Mouse (Mus musculus): ENCODE results near the gene Phf21a. TPM values are rescaled to one million over a fixed set of nuclear protein-coding genes. Genes with fewer than 3 reads are reported as not detected.

Gene Phf21a
- total RNA-seq, 2 experiments from 2014 or later = 23.5 to 25.1 TPM

GRCm38 (mm10) chr2:92379783-92380494 lies 287.0 kb downstream of the Phf21a start:
- no peak for DNase-seq
- intact Hi-C loops (cut with DNase I) = loop anchor here (5.0 kb wide), 1 partner anchor 42 kb away; no protein-coding TSS in a partner anchor
- no peak overlapping the region for H3K4me3 ChIP-seq
- no peak for TF ChIP-seq CTCF (IDR thresholded peaks at IDR 0.05)
- H3K27ac ChIP-seq = no peak overlapping the region

DNA sequence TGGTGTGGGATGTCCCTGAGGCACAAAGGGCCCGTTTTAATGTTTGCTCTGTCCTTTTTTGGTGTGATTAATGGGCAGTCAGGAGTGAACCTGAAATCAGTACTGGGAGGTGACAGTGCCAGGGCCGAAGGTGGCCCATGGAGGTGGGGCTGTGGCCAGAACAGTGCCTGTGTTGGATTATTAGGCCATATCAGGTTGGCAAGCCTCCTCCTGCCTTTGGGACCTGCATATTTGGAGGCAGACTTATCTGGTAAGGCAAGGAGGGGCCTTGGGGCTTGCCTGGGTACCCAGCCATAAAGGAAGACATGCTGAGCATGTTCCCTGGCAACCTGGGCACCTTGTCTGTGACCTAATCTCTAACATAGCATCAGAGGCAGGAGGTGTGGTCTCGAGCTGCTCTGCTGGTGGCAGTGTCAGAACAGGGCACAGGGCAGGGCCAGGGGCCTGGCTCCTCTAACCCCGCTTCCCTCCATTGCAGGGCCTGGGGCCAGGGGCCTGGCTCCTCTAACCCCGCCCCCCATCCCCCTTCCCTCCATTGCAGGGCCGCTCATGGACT lies 287.7 kb downstream of the Phf21a start:
- intact Hi-C loops (cut with DNase I) = no loop called here
- Histone ChIP-seq H3K27ac (no peak overlapping the region), H3K4me3 (no peak overlapping the region)

DNA sequence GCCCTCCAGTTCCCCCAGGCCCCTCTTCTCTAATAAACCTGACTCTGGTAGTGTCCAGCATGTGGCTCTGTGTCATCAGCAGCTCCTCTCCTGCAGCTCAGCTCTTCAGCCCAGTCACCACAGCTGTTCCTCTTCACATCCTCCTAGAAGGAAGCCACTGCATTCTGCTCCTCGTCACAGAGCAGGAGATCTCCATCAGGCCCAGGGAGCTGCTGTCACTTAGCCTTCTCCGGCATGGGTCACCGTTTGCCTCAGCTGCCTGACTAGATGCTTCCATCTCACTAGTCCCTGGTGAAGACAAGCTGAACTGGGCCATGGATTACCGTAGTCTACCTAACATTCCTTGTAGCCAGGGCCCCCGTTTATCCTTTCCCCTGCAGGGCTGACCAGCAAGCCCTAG lies 288.2 kb downstream of the Phf21a start:
- H3K27ac ChIP-seq = no peak overlapping the region
- intact Hi-C loops (cut with DNase I) = no loop called here
- no peak for DNase-seq
- no peak for TF ChIP-seq CTCF (IDR thresholded peaks at IDR 0.05)
- H3K4me3 ChIP-seq = no peak overlapping the region

More for the DNA sequence above, 287.7 kb downstream of the Phf21a start:
- TF ChIP-seq CTCF (IDR thresholded peaks at IDR 0.05) = no peak
- DNase-seq = no peak

- intact Hi-C loops (cut with DNase I) = no loop called here
- DNase-seq = no peak
- TF ChIP-seq CTCF (IDR thresholded peaks at IDR 0.05) = no peak
- Histone ChIP-seq H3K4me3 (no peak within 1 kb of the TSS), H3K27ac (peak within 1 kb of the TSS; percentile 35; the same call in 1 of the 2 replicates)
Observed at GRCm38 (mm10) chr2:92381901-92382588, 289.1 kb downstream of the Phf21a start, which contains the start of gene 1700029I15Rik. Gene 1700029I15Rik (plus strand): TSS chr2:92382538.

DNA sequence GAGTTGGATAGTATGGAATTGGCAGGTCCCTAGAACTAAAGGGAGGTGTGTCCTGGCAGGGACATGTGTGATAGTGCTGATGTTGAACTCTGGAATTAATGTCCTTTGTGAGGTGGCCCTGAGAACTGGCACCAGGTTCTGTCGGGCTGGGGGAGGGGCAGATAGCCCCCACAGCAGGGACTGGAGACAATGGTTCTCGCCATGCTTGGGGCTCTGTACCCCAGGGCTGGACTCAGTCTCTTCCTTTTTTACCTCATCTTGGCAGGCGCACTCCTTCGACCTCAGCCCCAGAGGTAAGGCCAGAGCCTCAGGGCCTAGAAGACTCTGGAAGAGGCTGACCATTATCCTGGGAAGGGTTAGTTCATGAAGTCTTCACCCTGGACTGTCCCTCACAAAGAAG lies 289.8 kb downstream of the Phf21a start:
- no peak for TF ChIP-seq CTCF (IDR thresholded peaks at IDR 0.05)
- Histone ChIP-seq H3K4me3 (no peak overlapping the region), H3K27ac (peak overlapping the region; percentile 35; the same call in 1 of the 2 replicates)
- intact Hi-C loops (cut with DNase I) = no loop called here
- DNase-seq = no peak

DNA sequence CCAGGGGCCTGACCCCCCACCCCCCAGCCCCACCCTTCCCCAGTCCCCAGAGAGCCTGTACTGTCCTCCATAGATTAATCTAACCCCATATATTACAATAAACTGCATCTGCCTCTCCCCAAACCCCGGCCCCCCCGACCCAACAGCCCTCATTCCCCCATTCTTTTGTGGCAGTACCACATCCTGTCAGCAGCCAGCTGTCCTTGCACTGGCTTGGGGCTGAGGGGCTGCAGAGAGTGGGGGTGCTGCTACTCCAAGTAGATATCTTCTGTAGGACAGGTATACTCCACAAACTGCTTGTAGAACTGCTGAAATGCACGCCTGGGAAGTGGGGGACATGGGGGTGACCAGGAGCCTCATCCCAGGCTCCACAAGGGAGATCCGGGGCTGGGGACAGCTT lies 291.2 kb downstream of the Phf21a start:
- no peak for TF ChIP-seq CTCF (IDR thresholded peaks at IDR 0.05)
- intact Hi-C loops (cut with DNase I) = no loop called here
- DNase-seq = no peak
- H3K4me3 ChIP-seq = no peak overlapping the region
- H3K27ac ChIP-seq = no peak overlapping the region

- no peak overlapping the region for H3K4me3 ChIP-seq
- intact Hi-C loops (cut with DNase I) = no loop called here
- DNase-seq = no peak
- TF ChIP-seq CTCF (IDR thresholded peaks at IDR 0.05) = no peak
- no peak overlapping the region for H3K27ac ChIP-seq
Observed at GRCm38 (mm10) chr2:92385113-92386051, 292.5 kb downstream of the Phf21a start.

GRCm38 (mm10) chr2:92386821-92387570 lies 294.1 kb downstream of the Phf21a start:
- intact Hi-C loops (cut with DNase I) = no loop called here
- Histone ChIP-seq H3K4me3 (no peak overlapping the region), H3K27ac (no peak overlapping the region)
- TF ChIP-seq CTCF (IDR thresholded peaks at IDR 0.05) = no peak
- no peak for DNase-seq

DNA sequence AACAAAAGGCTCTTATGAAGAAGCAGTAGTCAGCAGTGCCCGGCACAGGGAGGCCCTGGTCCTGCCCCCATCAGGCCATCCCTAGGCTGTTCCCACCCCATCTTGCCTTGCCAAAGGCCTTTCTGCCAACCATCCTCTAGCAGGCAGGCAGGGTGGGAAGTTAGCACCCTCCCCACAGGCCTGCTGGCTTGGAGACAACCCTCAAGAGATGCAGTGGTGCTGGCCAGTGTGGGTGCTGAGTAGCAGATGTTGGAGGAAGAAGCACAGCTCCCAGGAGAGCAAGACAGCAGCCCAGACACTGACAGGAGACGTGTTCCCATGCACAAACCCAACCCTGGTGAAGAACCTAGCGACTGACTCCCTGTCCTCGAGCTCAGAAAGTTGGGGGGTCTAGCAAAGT lies 294.7 kb downstream of the Phf21a start:
- DNase-seq = no peak
- Histone ChIP-seq H3K4me3 (no peak overlapping the region), H3K27ac (peak overlapping the region; percentile 84)
- TF ChIP-seq CTCF (IDR thresholded peaks at IDR 0.05) = no peak
- intact Hi-C loops (cut with DNase I) = no loop called here

GRCm38 (mm10) chr2:92388081-92388517 lies 295.2 kb downstream of the Phf21a start:
- no peak for DNase-seq
- H3K4me3 ChIP-seq = peak overlapping the region; percentile 16; the same call in 1 of the 2 replicates
- peak overlapping the region; percentile 84 for H3K27ac ChIP-seq
- intact Hi-C loops (cut with DNase I) = no loop called here
- no peak for TF ChIP-seq CTCF (IDR thresholded peaks at IDR 0.05)

GRCm38 (mm10) chr2:92388891-92389641 lies 296.1 kb downstream of the Phf21a start:
- DNase-seq = peak; percentile 83
- H3K4me3 ChIP-seq = peak overlapping the region; percentile 81
- peak overlapping the region; percentile 84 for H3K27ac ChIP-seq
- intact Hi-C loops (cut with DNase I) = no loop called here
- no peak for TF ChIP-seq CTCF (IDR thresholded peaks at IDR 0.05)
